Mouse (Mus musculus) skeletal muscle tissue, adult 2 months (tissue): Measurements from ENCODE around the gene Ucp3.

Experiments used
- DNase-seq: peaks from one replicate; pipeline ENCODE4 v3.0.0-alpha.2; 2012; ENCODE audit warnings: low read depth, low spot score

Ucp3 gene

GRCm38 (mm10) chr7:100472777-100473176 lies at the start of gene Ucp3:
Gene Ucp3, plus strand, starts transcription at chr7:100472990.
- DNase-seq: peak; percentile 87

- no peak for DNase-seq
Observed at GRCm38 (mm10) chr7:100425795-100426194, 47.0 kb upstream of the Ucp3 start.

- peak; percentile 62 for DNase-seq
Observed at GRCm38 (mm10) chr7:100429102-100429501, 43.7 kb upstream of the Ucp3 start.

- DNase-seq: no peak
Observed at GRCm38 (mm10) chr7:100429911-100430310, 42.9 kb upstream of the Ucp3 start.

GRCm38 (mm10) chr7:100431103-100431502 lies 41.7 kb upstream of the Ucp3 start:
- DNase-seq: peak; percentile 39

- no peak for DNase-seq
Observed at GRCm38 (mm10) chr7:100433295-100433694, 39.5 kb upstream of the Ucp3 start.

GRCm38 (mm10) chr7:100443728-100444127 lies 29.1 kb upstream of the Ucp3 start:
- DNase-seq: no peak

- no peak for DNase-seq
Observed at GRCm38 (mm10) chr7:100446271-100446670, 26.5 kb upstream of the Ucp3 start.

- DNase-seq: no peak
Observed at GRCm38 (mm10) chr7:100448530-100448929, 24.3 kb upstream of the Ucp3 start.

GRCm38 (mm10) chr7:100448985-100449384 lies 23.8 kb upstream of the Ucp3 start:
- DNase-seq: no peak

- no peak for DNase-seq
Observed at GRCm38 (mm10) chr7:100458153-100458552, 14.6 kb upstream of the Ucp3 start.

- no peak for DNase-seq
Observed at GRCm38 (mm10) chr7:100459862-100460261, 12.9 kb upstream of the Ucp3 start.

- peak; percentile 86 for DNase-seq
Observed at GRCm38 (mm10) chr7:100461621-100462151, 11.1 kb upstream of the Ucp3 start.

GRCm38 (mm10) chr7:100463194-100463593 lies 9.6 kb upstream of the Ucp3 start:
- DNase-seq: no peak

- no peak for DNase-seq
Observed at GRCm38 (mm10) chr7:100463757-100464156, 9.0 kb upstream of the Ucp3 start.

- DNase-seq: no peak
Observed at GRCm38 (mm10) chr7:100464248-100464647, 8.5 kb upstream of the Ucp3 start.

- peak; percentile 47 for DNase-seq
Observed at GRCm38 (mm10) chr7:100465248-100465647, 7.5 kb upstream of the Ucp3 start.

- peak; percentile 93 for DNase-seq
Observed at GRCm38 (mm10) chr7:100465656-100466309, 7.0 kb upstream of the Ucp3 start.

GRCm38 (mm10) chr7:100466781-100467510 lies 5.8 kb upstream of the Ucp3 start:
- DNase-seq: no peak

GRCm38 (mm10) chr7:100468761-100469160 lies 4.0 kb upstream of the Ucp3 start:
- DNase-seq: no peak

- no peak for DNase-seq
Observed at GRCm38 (mm10) chr7:100469502-100469901, 3.3 kb upstream of the Ucp3 start.

- peak; percentile 85 for DNase-seq
Observed at GRCm38 (mm10) chr7:100470796-100471406, 1.9 kb upstream of the Ucp3 start.
